Mouse (Mus musculus): ENCODE results near the gene Sema4a.

Sema4a gene

GRCm38 (mm10) chr3:88460983-88461696 is at the start of gene Sema4a:
Gene Sema4a, minus strand, starts transcription at chr3:88461182.
- no peak for DNase-seq

GRCm38 (mm10) chr3:88509692-88510420 is 48.9 kb upstream of the Sema4a start, which contains the start of gene Lmna:
Gene Lmna, minus strand, starts transcription at chr3:88509956.
- DNase-seq, result peak; percentile 92

- no peak for DNase-seq
These were observed 48.3 kb upstream of the Sema4a start for GRCm38 (mm10) chr3:88509250-88509649.

GRCm38 (mm10) chr3:88505765-88506164 is 44.8 kb upstream of the Sema4a start:
- no peak for DNase-seq

GRCm38 (mm10) chr3:88505081-88505480 is 44.1 kb upstream of the Sema4a start:
- no peak for DNase-seq

GRCm38 (mm10) chr3:88503881-88504746 is 43.1 kb upstream of the Sema4a start:
- no peak for DNase-seq

GRCm38 (mm10) chr3:88503505-88503863 is 42.5 kb upstream of the Sema4a start:
- no peak for DNase-seq

- peak; percentile 90 for DNase-seq
These were observed 41.9 kb upstream of the Sema4a start for GRCm38 (mm10) chr3:88502641-88503504.

- no peak for DNase-seq
These were observed 41.1 kb upstream of the Sema4a start for GRCm38 (mm10) chr3:88502031-88502571.

GRCm38 (mm10) chr3:88501366-88502030 is 40.5 kb upstream of the Sema4a start:
- DNase-seq, result no peak

GRCm38 (mm10) chr3:88500655-88501365 is 39.8 kb upstream of the Sema4a start:
- DNase-seq, result no peak

- DNase-seq, result no peak
These were observed 39.1 kb upstream of the Sema4a start for GRCm38 (mm10) chr3:88500087-88500486.

GRCm38 (mm10) chr3:88499580-88499979 is 38.6 kb upstream of the Sema4a start:
- no peak for DNase-seq

- no peak for DNase-seq
These were observed 34.9 kb upstream of the Sema4a start for GRCm38 (mm10) chr3:88495741-88496415.

GRCm38 (mm10) chr3:88494836-88495628 is 34.0 kb upstream of the Sema4a start:
- DNase-seq, result no peak

- no peak for DNase-seq
These were observed 33.0 kb upstream of the Sema4a start for GRCm38 (mm10) chr3:88493706-88494582.

- DNase-seq, result no peak
These were observed 26.4 kb upstream of the Sema4a start for GRCm38 (mm10) chr3:88487396-88487795.

- no peak for DNase-seq
These were observed 25.9 kb upstream of the Sema4a start for GRCm38 (mm10) chr3:88486887-88487286.
